Mouse (Mus musculus): ENCODE results near the gene Gm10058. TPM values are rescaled to one million over a fixed set of nuclear protein-coding genes. Genes with fewer than 3 reads are reported as not detected.

Gene Gm10058
- total RNA-seq (2023): not detected in 4 replicates

DNA sequence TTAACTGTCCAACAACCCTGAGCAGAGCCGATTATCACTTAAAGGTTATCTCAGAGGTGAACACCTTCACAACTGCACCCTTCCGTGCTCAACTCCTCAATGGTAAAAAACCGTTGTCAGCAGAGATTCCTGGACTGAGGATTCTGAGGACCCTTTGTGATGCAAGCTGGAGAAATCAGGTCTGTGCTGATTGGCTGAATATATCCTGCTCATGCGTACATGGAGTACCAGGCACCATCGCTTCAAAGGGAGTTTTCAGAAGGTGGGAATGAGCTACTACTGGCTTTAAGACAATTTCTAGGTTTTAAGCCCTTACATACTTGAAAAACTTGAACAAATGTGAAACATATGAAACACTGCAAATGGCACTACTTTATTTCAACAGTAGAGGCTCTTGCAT, at the start of gene Gm10058:
TSS of gene Gm10058 (minus strand) at position 101 of the 400 bp plus-strand sequence.

